Mouse (Mus musculus) megakaryocyte, embryonic 14.5 days (primary cell): ENCODE results near the gene C1ra. TPM values are rescaled to one million over a fixed set of nuclear protein-coding genes. Genes with fewer than 3 reads are reported as not detected.
"Not testable (repeated sequence)": the region's sequence is repeated elsewhere in the genome, so short reads cannot be mapped to it uniquely, and the experiment has no call there.

Experiments
- H3K27me3 ChIP-seq: replicated peaks from 2 replicates; pipeline ENCODE3; 2012; ENCODE audit warnings: inconsistent platforms
- H3K36me3 ChIP-seq: replicated peaks from 2 replicates; pipeline ENCODE3; 2012; ENCODE audit warnings: low read length, inconsistent platforms, mixed read lengths
- H3K4me1 ChIP-seq: 2 replicates; pipeline ENCODE4 v1.6.1; 2012; ENCODE audit warnings: inconsistent platforms
- H3K4me3 ChIP-seq: replicated peaks from 2 replicates; pipeline ENCODE3; 2012; ENCODE audit warnings: moderate library complexity, mild to moderate bottlenecking, inconsistent platforms
- H3K9me3 ChIP-seq: 2 replicates; pipeline ENCODE4 v1.6.1; 2012; ENCODE audit warnings: inconsistent platforms
- FLI1 ChIP-seq: IDR thresholded peaks from 2 replicates; pipeline ENCODE4 v1.6.1; 2012; ENCODE audit warnings: low read length, inconsistent platforms, mixed read lengths
- GATA1 ChIP-seq: IDR thresholded peaks from 3 replicates; pipeline ENCODE4 v1.6.1; 2012; ENCODE audit warnings: mixed read lengths, low read length, inconsistent platforms, borderline replicate concordance
- polyA plus RNA-seq: library from polyadenylated mRNA; stranded (reverse); fragments of >175 nt; gene quantifications from 2 replicates; pipeline ENCODE4 v1.2.3, GENCODE M21; 2012; ENCODE audit warnings: low replicate concordance; ENCODE audit not compliant: insufficient read depth

Gene C1ra
- polyA plus RNA-seq, 1 experiment, result 0.54 TPM

DNA sequence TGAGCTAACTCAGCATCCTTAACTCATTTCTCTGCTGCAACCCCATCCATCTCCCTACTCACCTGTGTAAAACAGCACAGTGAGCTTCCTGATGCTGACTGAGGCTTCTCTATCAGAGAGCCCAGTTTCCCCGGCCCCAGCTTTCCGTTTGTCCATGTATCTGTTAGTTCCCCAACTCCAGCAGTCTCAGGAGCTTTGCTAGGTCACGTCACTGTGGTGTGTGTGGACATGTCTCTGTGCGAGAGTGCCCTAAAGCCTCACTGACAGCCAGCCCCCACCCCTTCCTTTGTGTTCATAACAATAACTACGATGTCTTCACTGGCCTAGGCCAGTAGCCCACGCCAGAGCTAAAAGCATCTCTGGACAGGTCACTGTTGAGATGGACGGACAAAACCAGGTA lies 36.0 kb upstream of the C1ra start:
- H3K36me3 ChIP-seq, result no peaks in the 10 kb centered on the region
- no peak overlapping the region for H3K4me3 ChIP-seq
- peaks cover 41% of the 10 kb centered on the region for H3K4me1 ChIP-seq
- H3K27me3 ChIP-seq, result peaks cover 17% of the 10 kb centered on the region
- H3K9me3 ChIP-seq, result no peaks in the 10 kb centered on the region
- TF ChIP-seq FLI1, result no peak
- no peak for TF ChIP-seq GATA1

DNA sequence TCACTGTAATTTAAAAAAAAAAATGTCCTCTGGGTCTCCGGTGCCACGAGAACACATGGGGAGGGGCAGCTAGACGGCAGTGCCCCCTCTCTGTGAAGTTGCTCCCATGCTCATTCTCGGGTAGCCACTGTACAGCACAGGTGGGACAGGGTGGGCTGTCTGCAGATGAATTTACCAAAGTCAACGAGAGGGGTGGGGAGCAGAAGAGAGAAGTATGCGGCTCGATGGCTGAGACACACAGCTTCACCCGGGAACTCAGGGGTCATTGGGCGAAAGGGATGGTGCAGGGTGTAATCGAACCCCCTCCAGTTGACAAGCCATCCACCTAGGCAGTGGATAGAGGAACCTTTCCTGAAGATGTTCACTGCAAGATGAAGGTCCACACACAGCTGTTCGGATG lies 35.4 kb upstream of the C1ra start:
- H3K36me3 ChIP-seq, result no peaks in the 10 kb centered on the region
- peaks cover 42% of the 10 kb centered on the region for H3K4me1 ChIP-seq
- TF ChIP-seq GATA1 (no peak), FLI1 (no peak)
- H3K27me3 ChIP-seq, result peaks cover 17% of the 10 kb centered on the region
- no peaks in the 10 kb centered on the region for H3K9me3 ChIP-seq
- no peak overlapping the region for H3K4me3 ChIP-seq

DNA sequence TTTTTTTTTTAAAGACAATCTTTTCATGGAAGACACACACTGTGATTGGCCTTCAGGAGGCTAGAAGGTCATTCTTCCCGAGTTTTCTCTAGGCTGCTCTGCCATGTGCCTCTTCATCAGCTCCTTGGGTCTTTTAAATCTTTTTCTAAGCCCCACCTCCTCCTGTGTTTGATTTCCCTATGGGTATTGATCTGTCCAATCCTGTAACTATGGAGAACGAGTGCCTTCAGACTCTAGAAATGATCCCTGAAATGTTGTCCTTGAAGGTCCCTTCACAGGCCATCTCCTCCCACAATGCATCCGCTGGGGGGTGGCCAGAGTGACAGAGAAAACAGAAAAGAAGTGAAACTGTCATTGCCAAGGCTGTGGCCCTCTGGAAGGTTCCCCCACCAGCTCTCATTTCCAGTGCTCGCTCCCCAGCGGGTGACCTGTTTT lies 35.0 kb upstream of the C1ra start:
- Histone ChIP-seq H3K9me3 (no peaks in the 10 kb centered on the region), H3K27me3 (peaks cover 17% of the 10 kb centered on the region), H3K4me1 (peaks cover 40% of the 10 kb centered on the region), H3K36me3 (no peaks in the 10 kb centered on the region), H3K4me3 (no peak overlapping the region)
- TF ChIP-seq FLI1 (no peak), GATA1 (no peak)

DNA sequence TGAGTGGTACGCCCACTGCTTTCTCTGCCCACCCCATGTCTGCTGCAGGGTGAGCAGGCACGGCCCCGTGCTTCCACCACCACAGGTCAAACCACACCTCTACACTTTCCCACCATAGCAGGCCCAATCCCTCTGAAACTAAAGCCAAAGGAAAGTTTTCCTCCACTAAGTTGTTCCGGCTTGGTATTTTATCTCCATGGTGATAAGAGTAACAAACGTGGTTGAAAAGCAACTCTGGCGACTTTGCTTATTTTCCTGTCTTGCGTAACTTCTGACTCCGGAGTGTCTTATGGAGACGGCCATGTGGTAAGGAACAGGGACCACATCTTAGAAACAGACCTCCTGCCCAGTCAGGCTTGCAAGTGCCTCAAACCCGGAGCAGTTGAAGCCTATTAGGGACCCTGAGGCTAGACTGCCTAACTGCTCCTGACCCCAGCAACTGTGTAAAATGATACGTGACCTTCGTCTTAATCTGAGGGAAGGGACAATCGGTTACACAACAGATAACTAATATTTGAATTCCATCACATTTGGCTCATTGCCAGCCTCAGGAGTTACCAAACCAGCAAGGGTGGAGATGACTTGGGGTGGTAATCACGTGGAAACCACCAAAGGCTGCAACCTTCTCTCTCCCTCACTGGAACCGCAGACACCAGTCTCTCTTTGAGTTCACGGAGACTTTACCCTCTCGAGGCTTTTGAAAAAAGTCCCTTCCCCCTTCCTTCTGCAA lies 34.1 kb upstream of the C1ra start:
- Histone ChIP-seq H3K9me3 (no peaks in the 10 kb centered on the region), H3K4me1 (peaks cover 32% of the 10 kb centered on the region), H3K27me3 (peaks cover 20% of the 10 kb centered on the region), H3K36me3 (no peaks in the 10 kb centered on the region), H3K4me3 (peak overlapping the region; percentile 11)
- TF ChIP-seq FLI1 (no peak), GATA1 (no peak)

DNA sequence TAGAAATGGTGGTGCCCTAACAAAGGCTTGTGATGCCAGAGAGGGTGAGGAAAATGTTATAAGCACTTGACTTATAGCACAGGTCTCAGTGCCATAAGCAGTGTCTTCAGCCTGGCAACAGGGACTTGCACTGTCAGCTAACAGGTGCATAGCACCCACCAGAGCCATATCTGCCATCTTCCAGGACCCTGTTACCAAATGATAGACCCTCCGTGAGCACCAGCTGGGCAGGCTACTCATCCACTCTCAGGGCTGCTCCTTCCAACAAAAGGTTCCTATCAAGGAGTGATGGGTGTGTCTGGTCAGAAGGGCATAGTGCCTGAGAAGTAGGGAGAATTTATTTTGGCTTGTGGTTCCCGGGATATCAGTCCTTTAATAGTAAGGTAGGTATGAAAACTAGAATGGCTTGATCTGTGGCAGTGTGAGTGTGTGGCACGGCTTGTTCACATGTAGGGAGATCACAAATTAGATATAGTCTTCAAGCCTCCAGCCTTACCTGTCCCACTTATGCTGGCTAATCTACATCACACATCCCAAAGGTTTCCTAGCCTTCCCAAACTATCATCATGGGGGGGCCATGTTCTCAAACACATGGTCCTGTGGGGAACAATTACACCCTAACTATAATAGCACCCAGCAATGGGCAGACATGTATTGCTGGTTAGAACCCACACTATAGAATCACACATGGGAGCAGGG lies 33.2 kb upstream of the C1ra start:
- Histone ChIP-seq H3K4me3 (no peak overlapping the region), H3K9me3 (no peaks in the 10 kb centered on the region), H3K4me1 (peaks cover 28% of the 10 kb centered on the region), H3K27me3 (peaks cover 24% of the 10 kb centered on the region), H3K36me3 (no peaks in the 10 kb centered on the region)
- TF ChIP-seq GATA1 (no peak), FLI1 (no peak)

DNA sequence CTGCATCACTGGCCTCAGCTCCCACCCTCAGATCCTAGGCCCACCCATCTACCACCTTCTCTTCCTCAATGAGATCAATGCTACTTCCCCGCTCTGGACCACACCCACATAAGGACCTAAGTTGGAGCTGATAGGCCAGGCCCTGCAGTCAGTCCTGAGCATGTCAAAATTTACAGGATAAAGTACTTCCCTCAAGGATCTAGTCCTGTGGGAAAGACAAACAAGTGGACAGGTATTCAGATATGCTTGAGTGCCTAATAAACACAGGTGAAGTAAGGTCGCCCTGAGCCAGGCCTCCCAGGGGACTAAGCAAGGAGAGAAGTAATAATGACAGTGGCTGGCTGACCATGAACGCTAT lies 32.7 kb upstream of the C1ra start:
- Histone ChIP-seq H3K27me3 (peaks cover 24% of the 10 kb centered on the region), H3K4me3 (no peak overlapping the region), H3K36me3 (no peaks in the 10 kb centered on the region), H3K4me1 (peaks cover 25% of the 10 kb centered on the region), H3K9me3 (no peaks in the 10 kb centered on the region)
- TF ChIP-seq GATA1 (no peak), FLI1 (no peak)

DNA sequence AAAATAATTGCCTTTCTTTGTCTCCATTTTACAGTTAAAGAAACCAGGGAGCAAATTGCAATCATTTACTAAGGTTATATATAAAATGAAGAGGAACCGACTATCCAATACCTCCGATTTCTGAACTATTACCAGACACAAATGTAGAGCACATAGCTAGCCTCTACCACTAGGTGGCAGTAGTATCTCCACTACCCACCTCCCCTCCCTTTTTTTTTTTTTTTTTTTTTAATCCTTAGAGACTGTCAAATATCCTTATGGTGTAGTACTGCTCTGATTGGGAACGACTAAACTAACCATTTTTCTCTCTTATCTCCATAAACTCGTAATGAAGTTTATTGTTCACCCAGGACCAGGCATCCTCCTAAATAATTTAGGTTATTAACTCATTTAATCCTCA lies 31.9 kb upstream of the C1ra start:
- peaks cover 24% of the 10 kb centered on the region for H3K27me3 ChIP-seq
- no peaks in the 10 kb centered on the region for H3K9me3 ChIP-seq
- no peaks in the 10 kb centered on the region for H3K36me3 ChIP-seq
- peaks cover 25% of the 10 kb centered on the region for H3K4me1 ChIP-seq
- H3K4me3 ChIP-seq, result no peak overlapping the region
- no peak for TF ChIP-seq FLI1
- TF ChIP-seq GATA1, result no peak

DNA sequence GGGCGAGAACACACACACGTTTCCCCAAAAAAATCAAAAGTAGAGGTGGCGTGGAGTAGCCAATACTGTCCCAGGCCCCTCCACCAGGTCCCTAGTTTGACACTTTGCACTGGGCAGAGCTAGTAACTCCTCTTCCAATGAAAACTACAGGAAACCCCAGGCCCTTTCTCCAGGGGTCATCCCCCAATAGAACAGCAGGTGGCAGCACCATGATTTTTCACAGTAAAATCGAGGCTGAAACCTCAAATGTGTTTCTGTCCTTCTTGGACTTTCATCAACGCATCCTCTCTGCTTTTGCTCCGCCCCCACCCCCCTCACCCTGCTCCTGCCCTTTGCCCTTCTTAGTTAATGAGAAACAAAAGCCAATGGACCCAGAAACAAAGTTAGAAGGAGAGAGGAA lies 30.6 kb upstream of the C1ra start:
- Histone ChIP-seq H3K4me3 (no peak overlapping the region), H3K4me1 (peaks cover 25% of the 10 kb centered on the region)

DNA sequence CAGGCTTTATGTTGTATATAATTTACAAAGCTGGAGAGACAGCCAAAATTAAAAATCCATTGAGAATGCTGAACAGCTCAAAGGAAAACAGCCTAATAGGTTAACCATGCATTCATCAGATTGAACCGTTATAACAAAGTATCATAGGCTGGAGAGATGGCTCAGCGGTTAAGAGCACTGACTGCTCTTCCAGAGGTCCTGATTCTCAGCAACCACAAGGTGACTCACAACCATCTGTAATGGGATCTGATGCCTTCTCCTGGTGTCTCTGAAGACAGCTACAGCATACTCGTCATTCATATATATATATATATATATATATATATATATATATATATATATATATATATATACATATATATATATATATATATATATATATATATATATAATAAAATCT lies 28.4 kb upstream of the C1ra start:
- H3K9me3 ChIP-seq, H3K4me3 ChIP-seq: not testable (repeated sequence)

More for the DNA sequence above, 30.6 kb upstream of the C1ra start:
- H3K36me3 ChIP-seq, result no peaks in the 10 kb centered on the region
- H3K27me3 ChIP-seq, result peaks cover 24% of the 10 kb centered on the region
- TF ChIP-seq FLI1 (no peak), GATA1 (no peak)
- no peaks in the 10 kb centered on the region for H3K9me3 ChIP-seq

DNA sequence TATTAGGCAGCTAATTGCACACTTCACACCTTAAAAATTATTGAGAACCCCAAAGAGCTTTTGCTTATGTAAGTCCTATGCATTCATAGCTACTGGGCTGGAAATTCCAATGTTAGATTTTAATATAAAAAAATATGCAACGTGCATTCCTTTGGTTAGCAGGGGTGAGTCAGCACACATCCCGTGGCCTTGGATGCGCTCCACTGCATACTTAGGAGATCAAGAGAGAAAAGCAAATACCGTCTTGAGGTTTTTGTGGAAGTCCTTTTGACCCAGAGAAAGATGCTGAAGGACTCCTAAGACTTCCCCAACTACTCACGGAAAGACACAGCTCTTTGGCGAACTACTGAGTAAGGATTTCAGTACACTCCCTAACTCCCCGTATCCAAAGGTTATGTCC lies 27.4 kb upstream of the C1ra start:
- Histone ChIP-seq H3K36me3 (no peaks in the 10 kb centered on the region), H3K9me3 (no peaks in the 10 kb centered on the region), H3K4me3 (no peak overlapping the region), H3K27me3 (peaks cover 7% of the 10 kb centered on the region), H3K4me1 (peaks cover 16% of the 10 kb centered on the region)
- TF ChIP-seq GATA1, result no peak
- no peak for TF ChIP-seq FLI1

More for the DNA sequence above, 28.4 kb upstream of the C1ra start:
- H3K36me3 ChIP-seq, result not testable (repeated sequence)
- peaks cover 11% of the 10 kb centered on the region for H3K27me3 ChIP-seq
- peaks cover 18% of the 10 kb centered on the region for H3K4me1 ChIP-seq
